Mouse (Mus musculus) hindbrain, postnatal 0 days (tissue): ENCODE data around the gene Gnpat. TPM values are rescaled to one million over a fixed set of nuclear protein-coding genes. Genes with fewer than 3 reads are reported as not detected.
"Not testable (repeated sequence)": the region's sequence is repeated elsewhere in the genome, so short reads cannot be mapped to it uniquely, and the experiment has no call there.

ENCODE experiments used
- ATAC-seq: fragments of 200-750 bp; cut with Nextera tagmentation; 2 replicates; pipeline ENCODE4 v1.8.0; 2017; ENCODE audit warnings: mild to moderate bottlenecking, moderate TSS enrichment, moderate library complexity
- DNase-seq: peaks from one replicate; pipeline ENCODE4 v3.0.0-alpha.2; 2015; ENCODE audit warnings: low spot score
- H3K27ac ChIP-seq: fragments of 300-500 bp; sonication (generic); 2 replicates; pipeline ENCODE4 v1.5.1; 2014; ENCODE audit warnings: mild to moderate bottlenecking
- H3K27me3 ChIP-seq: fragments of 300-500 bp; sonication (generic); 2 replicates; pipeline ENCODE4 v1.6.1; 2014; ENCODE audit warnings: low read length, mixed read lengths; ENCODE audit not compliant: insufficient read depth
- H3K36me3 ChIP-seq: fragments of 300-500 bp; sonication (generic); 2 replicates; pipeline ENCODE4 v1.6.1; 2014; ENCODE audit warnings: low read length, mixed read lengths; ENCODE audit not compliant: insufficient read depth
- H3K4me1 ChIP-seq: fragments of 300-500 bp; sonication (generic); 2 replicates; pipeline ENCODE4 v1.6.1; 2014; ENCODE audit warnings: antibody characterized with exemption, low read length, mixed read lengths; ENCODE audit not compliant: insufficient read depth
- H3K4me2 ChIP-seq: fragments of 300-500 bp; sonication (generic); 2 replicates; pipeline ENCODE4 v1.6.1; 2014; ENCODE audit warnings: low read depth, mild to moderate bottlenecking, low read length, moderate library complexity, mixed read lengths
- H3K4me3 ChIP-seq: fragments of 300-500 bp; sonication (generic); 2 replicates; pipeline ENCODE4 v1.5.1; 2014; ENCODE audit warnings: low read length
- H3K9ac ChIP-seq: fragments of 300-500 bp; sonication (generic); replicated peaks from 2 replicates; pipeline ENCODE4 v1.6.1; 2014; ENCODE audit warnings: mild to moderate bottlenecking, low read length, moderate library complexity, mixed read lengths
- H3K9me3 ChIP-seq: fragments of 300-500 bp; sonication (generic); 2 replicates; pipeline ENCODE4 v1.6.1; 2016; ENCODE audit warnings: low read length, mixed read lengths
- CTCF ChIP-seq: IDR thresholded peaks from 2 replicates; pipeline ENCODE4 v1.5.1; 2016; ENCODE audit warnings: antibody characterized with exemption, control low read depth, low read depth
- WGBS: fragments of 180-500 bp; shearing (Covaris S2); extraction: QIAGEN DNeasy Blood & Tissue Kit; methylation state at CpG from one replicate; pipeline ENCODE4 v1.1.7; 2014; 5-methylcytosine and 5-hydroxymethylcytosine counted together
- polyA plus RNA-seq: library from polyadenylated mRNA; unstranded; fragments of >200 nt; fragmentation: Nextera tagmentation; extraction: Ambion mirVana; gene quantifications from 2 replicates; pipeline ENCODE4 v1.2.1, GENCODE M21; 2015
- total RNA-seq: library from RNA; depleted of rRNA; stranded (reverse); fragments of >200 nt; gene quantifications from 2 replicates; pipeline ENCODE4 v1.2.3, GENCODE M21; 2014

The Gnpat gene
- total and polyA plus RNA-seq, 2 experiments from 2014 or later, result 47.2 to 53.5 TPM

- peaks cover 17% of the 10 kb centered on the region for H3K36me3 ChIP-seq
- H3K27me3 ChIP-seq, result no peaks in the 10 kb centered on the region
- H3K9me3 ChIP-seq, result no peaks in the 10 kb centered on the region
- no peak for DNase-seq
- H3K9ac ChIP-seq, result no peak overlapping the region
- WGBS, result 88% methylated on average over 7 of the region's 7 CpGs
- no peak overlapping the region for H3K4me2 ChIP-seq
- no peak for ATAC-seq
- TF ChIP-seq CTCF, result no peak
- H3K4me3 ChIP-seq, result no peak overlapping the region
- H3K4me1 ChIP-seq, result no peaks in the 10 kb centered on the region
- no peak overlapping the region for H3K27ac ChIP-seq
Measured at GRCm38 (mm10) chr8:124840900-124841299, 21.9 kb upstream of the Gnpat start.

DNA sequence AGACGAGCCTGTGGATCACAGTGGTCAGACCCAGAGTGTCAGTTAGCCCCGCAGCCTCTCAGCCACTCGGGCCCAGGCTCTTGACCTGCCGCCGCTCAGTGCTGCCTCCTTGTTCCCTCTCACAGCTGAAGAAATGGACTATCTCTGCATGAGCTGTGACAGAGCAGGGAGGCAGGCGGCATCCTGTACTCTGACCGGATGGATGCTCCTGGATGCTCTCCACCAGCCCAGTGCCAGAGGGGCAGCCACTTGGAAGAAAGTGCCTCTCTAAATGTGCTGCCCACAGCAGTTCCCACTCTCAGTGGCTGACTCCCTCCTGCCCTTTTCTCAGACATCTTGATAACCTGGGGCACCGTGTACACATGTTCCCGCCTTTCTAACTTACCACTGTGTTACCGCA lies 21.1 kb upstream of the Gnpat start:
- Histone ChIP-seq H3K9me3 (no peaks in the 10 kb centered on the region), H3K27me3 (no peaks in the 10 kb centered on the region), H3K4me2 (no peak overlapping the region), H3K27ac (no peak overlapping the region), H3K36me3 (peaks cover 17% of the 10 kb centered on the region), H3K9ac (no peak overlapping the region), H3K4me3 (no peak overlapping the region), H3K4me1 (no peaks in the 10 kb centered on the region)
- ATAC-seq (no peak), DNase-seq (no peak)
- WGBS, result 93% methylated on average over 10 of the region's 10 CpGs
- TF ChIP-seq CTCF, result no peak

- H3K9ac ChIP-seq, H3K4me2 ChIP-seq, H3K27me3 ChIP-seq, H3K4me3 ChIP-seq, DNase-seq, H3K9me3 ChIP-seq, H3K27ac ChIP-seq, ATAC-seq, H3K4me1 ChIP-seq: not testable (repeated sequence)
- H3K36me3 ChIP-seq, result peaks cover 17% of the 10 kb centered on the region
- WGBS, result 91% methylated on average over 1 of the region's 1 CpGs
Measured at GRCm38 (mm10) chr8:124842929-124843328, 19.9 kb upstream of the Gnpat start.

DNA sequence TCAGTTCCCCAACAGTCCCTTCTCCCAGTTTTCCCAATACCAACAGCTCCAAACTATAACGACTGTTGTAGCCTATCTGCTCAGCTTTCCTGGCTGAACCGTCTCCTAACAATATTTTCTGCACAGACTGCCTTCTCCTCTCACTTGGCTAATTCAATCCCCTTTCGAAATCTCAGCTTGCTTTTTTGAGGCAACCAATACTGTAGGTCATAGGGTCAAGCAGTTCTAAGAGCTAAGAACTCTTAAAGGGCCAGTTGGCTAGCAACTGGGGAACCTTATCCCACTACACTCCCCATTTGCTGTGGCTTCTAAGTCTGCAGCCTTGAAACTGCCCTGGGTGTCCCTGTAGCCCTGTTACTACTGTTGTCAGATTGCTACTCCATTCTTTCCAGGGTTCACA lies 17.7 kb upstream of the Gnpat start:
- no peak for TF ChIP-seq CTCF
- no peaks in the 10 kb centered on the region for H3K27me3 ChIP-seq
- no peaks in the 10 kb centered on the region for H3K9me3 ChIP-seq
- H3K9ac ChIP-seq, result no peak overlapping the region
- WGBS, result 70% methylated on average over 3 of the region's 3 CpGs
- no peak overlapping the region for H3K27ac ChIP-seq
- no peak for ATAC-seq
- H3K4me1 ChIP-seq, result no peaks in the 10 kb centered on the region
- no peak overlapping the region for H3K4me3 ChIP-seq
- DNase-seq, result no peak
- H3K4me2 ChIP-seq, result no peak overlapping the region
- peaks cover 4% of the 10 kb centered on the region; the same call in 1 of the 2 replicates for H3K36me3 ChIP-seq

DNA sequence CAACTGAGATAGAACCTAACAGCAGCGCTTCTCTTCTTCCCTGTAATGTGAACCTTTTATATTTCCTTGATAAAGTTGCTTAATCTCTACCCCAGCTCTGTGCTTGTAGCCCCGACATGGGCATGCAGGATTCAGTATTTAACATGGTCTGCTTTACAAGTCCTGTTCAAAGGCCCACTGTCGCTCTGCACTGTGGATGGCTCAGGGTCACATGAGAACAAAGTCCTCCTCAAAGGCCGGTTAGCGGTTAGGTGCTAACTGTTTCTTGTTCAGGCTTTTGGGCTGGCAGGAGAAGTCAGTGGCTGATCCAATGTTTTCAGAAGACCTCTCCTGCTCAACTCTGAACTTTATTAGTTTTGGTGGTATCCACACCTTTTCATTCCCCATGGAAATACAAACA lies 17.3 kb upstream of the Gnpat start:
- Histone ChIP-seq H3K4me1 (no peaks in the 10 kb centered on the region), H3K9ac (no peak overlapping the region), H3K36me3 (no peaks in the 10 kb centered on the region; the same call in 1 of the 2 replicates), H3K4me2 (no peak overlapping the region), H3K9me3 (no peaks in the 10 kb centered on the region), H3K27ac (no peak overlapping the region), H3K4me3 (no peak overlapping the region), H3K27me3 (no peaks in the 10 kb centered on the region)
- no peak for DNase-seq
- WGBS, result 91% methylated on average over 5 of the region's 5 CpGs
- TF ChIP-seq CTCF, result no peak
- no peak for ATAC-seq

DNA sequence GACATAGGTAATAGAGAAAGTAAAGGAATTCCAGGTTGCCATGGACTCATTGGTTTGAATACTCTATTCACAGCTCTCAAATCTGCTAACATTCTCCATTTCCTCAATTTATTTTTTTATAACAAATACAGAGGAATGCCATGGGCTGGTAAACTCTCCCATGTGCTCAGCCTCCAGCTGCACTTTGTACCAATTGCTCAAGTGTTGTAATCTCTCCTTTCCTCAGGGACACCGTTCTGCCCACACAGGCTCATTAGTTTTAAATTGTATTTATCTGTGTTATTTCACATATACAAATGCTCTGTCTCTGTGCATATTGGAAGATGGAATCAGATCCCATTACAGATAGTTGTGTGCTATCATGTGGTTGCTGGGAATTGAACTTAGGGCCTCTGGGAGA lies 9.3 kb upstream of the Gnpat start:
- Histone ChIP-seq H3K27me3 (no peaks in the 10 kb centered on the region), H3K9me3 (peaks cover 9% of the 10 kb centered on the region; the same call in 1 of the 2 replicates), H3K27ac (no peak overlapping the region), H3K4me1 (no peaks in the 10 kb centered on the region), H3K4me3 (no peak overlapping the region), H3K36me3 (peaks cover 21% of the 10 kb centered on the region), H3K9ac (no peak overlapping the region), H3K4me2 (no peak overlapping the region)
- 100% methylated on average over 1 of the region's 1 CpGs for WGBS
- no peak for TF ChIP-seq CTCF
- no peak for ATAC-seq
- DNase-seq, result no peak

- Histone ChIP-seq H3K4me2 (no peak overlapping the region), H3K27me3 (no peaks in the 10 kb centered on the region), H3K4me1 (peaks cover 4% of the 10 kb centered on the region; the same call in 1 of the 2 replicates), H3K9ac (no peak overlapping the region), H3K9me3 (0 out of 2 replicates have a peak, but pooled peaks cover 3% of the 10 kb centered on the region), H3K27ac (no peak overlapping the region), H3K36me3 (peaks cover 37% of the 10 kb centered on the region), H3K4me3 (no peak overlapping the region)
- peak; percentile 39 for TF ChIP-seq CTCF
- ATAC-seq, result no peak
- DNase-seq, result no peak
Measured at GRCm38 (mm10) chr8:124859466-124859865, 3.4 kb upstream of the Gnpat start.
